Mouse (Mus musculus) ES-E14 (cell line): ENCODE results near the gene Nlgn2.

Experiments used
- CHD2 ChIP-seq: IDR thresholded peaks from 2 replicates; pipeline ENCODE4 v1.6.1; 2014; ENCODE audit warnings: mild to moderate bottlenecking, low read depth, low read length, inconsistent platforms
- MAFK ChIP-seq: IDR thresholded peaks from 2 replicates; pipeline ENCODE4 v1.6.1; 2014; ENCODE audit warnings: mild to moderate bottlenecking, low read depth, low read length, inconsistent platforms; ENCODE audit not compliant: insufficient read depth

DNA sequence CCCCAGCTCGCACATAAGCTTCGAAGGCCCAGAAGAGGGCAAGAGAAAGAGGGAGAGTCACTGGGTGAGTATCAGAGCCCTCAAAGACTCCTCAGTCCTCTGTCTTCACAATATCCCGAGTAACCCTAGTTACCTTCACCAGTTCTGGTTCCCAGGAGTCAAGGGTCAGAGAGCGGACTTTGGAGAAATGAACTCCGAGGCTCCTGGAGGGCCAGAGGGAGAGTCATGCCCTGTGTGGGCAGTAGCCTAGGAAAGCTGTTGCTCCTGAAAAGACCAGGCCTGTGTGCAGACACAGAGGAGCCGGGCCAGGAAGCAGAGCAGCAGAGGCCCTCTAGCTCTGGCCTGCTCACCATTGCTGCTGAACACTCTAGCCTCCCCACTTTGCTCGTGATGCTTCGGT lies 47.1 kb upstream of the Nlgn2 start:
- TF ChIP-seq MAFK (no peak), CHD2 (no peak)
